Mouse (Mus musculus) ES-Bruce4 (cell line): ENCODE measurements at regions not wholly inside any gene's neighbourhood (a gene's known extent, or its start where the extent isn't known, plus 50 kb on each side); places are given as distances from the start of the nearest gene placed in this dataset.

Experiments used
- CTCF ChIP-seq: IDR thresholded peaks from one replicate; pipeline ENCODE4 v1.8.1; 2011; ENCODE audit warnings: low read depth, low read length
- EP300 ChIP-seq: IDR thresholded peaks from 2 replicates; pipeline ENCODE4 v1.6.1; 2011; ENCODE audit warnings: low read depth, low read length; ENCODE audit not compliant: insufficient read depth
- POLR2A ChIP-seq: IDR thresholded peaks from one replicate; pipeline ENCODE4 v1.8.1; 2011; ENCODE audit warnings: low read length; ENCODE audit not compliant: insufficient read depth

DNA sequence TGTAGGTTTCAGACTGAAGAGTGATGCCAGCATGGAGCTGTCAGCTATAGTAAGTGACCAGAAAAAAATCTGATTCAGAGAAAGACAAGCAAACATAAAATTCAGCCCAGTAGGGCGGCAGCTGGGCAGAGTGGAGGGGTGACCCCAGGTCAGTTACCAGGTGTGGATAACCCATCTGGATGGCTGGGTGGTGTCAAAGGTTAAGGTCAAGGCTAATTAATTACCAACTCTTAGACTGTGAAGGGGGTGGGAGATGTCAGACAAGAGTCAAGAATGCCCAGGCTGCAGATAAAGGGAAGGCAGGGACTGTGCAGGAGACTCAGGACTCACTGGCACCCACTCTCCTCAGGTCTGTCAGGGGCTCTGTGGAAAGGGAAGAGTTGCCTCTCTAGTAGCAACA is 188.1 kb downstream of the Bcl2l11 start:
- no peak for TF ChIP-seq POLR2A
- no peak for TF ChIP-seq CTCF
- TF ChIP-seq EP300: peak; percentile 56; the same call in 1 of the 2 replicates
